In genomic region chr13:89371656-89372240, GRCm38 (mm10) we compare ENCODE assay signal across 13 mouse cellular contexts.
"Had no signal": no experiment of that assay in that cellular context is flagged by ENCODE, and none has a peak within 500 bp of the region (broad histone marks: within the 10 kb centered on the region; RNA-seq: fewer than 3 reads in every experiment).

No protein-coding gene starts in this region.

- H3K4me3 ChIP-seq: limb, embryonic 12.5 days; liver, embryonic 13.5 days had no signal

- H3K36me3 ChIP-seq: limb, embryonic 12.5 days; liver, embryonic 13.5 days had no signal

- H3K27ac ChIP-seq: kidney, postnatal 0 days; limb, embryonic 12.5 days; liver, embryonic 13.5 days; stomach, postnatal 0 days had no signal

- H3K9ac ChIP-seq: limb, embryonic 12.5 days; liver, embryonic 13.5 days had no signal

- H3K4me1 ChIP-seq: limb, embryonic 12.5 days; liver, embryonic 13.5 days had no signal

- DNase-seq: kidney, adult 11 months; kidney, adult 9 months; kidney, postnatal 36 days; layer of hippocampus, adult 9-11 months; liver; liver, embryonic 13.5 days; lung, adult 18-20 months; lung, postnatal 4 days; thymus, postnatal 4 days had no signal

- H3K4me2 ChIP-seq: limb, embryonic 12.5 days; liver, embryonic 13.5 days; midbrain, embryonic 11.5 days had no signal

- H3K27me3 ChIP-seq: limb, embryonic 12.5 days; liver, embryonic 13.5 days had no signal

- H3K9me3 ChIP-seq: limb, embryonic 12.5 days; liver, embryonic 13.5 days had no signal
